Mouse (Mus musculus) kidney, adult 10 weeks (tissue): Measurements from ENCODE around the gene Gm49601. TPM values are rescaled to one million over a fixed set of nuclear protein-coding genes. Genes with fewer than 3 reads are reported as not detected.

Source experiments
- polyA plus RNA-seq: library from polyadenylated mRNA; stranded (reverse); fragments of 350-450 nt; fragmentation: Illumina TruSeq; extraction: RNeasy Lipid Tissue Mini Kit (QIAGEN cat#74804); gene quantifications from one replicate; pipeline ENCODE4 v1.2.3, GENCODE M21; 2014; ENCODE audit warnings: low read depth, low replicate concordance

The Gm49601 gene
- polyA plus RNA-seq, result not detected

DNA sequence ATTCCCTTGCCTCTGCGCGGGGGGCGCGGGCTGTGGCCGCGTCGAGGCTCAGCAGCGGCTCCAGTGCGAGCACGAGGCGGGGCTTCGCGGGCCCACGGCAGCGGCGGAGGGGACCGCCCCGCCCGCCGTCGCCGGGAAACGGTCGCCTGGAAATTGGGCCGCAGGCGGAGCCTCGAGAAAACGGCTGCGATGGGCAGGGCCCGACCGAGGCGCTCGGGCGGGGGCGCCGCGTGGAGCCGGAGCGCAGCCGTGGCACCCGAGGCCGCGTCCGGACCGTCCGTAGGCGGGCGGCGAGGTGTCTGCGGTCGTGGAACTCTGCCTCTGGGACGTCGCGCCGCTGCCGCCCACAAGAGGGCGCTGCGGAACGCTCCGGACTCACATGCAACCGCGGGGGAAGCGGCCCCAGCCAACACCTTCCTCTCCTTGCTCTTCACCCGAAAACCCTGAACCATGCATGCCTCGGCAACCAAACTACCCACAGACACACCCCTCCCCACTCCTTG, at the start of gene Gm49601:
Gm49601 (minus strand) TSS at position 52 of the 503 bp plus-strand sequence.

DNA sequence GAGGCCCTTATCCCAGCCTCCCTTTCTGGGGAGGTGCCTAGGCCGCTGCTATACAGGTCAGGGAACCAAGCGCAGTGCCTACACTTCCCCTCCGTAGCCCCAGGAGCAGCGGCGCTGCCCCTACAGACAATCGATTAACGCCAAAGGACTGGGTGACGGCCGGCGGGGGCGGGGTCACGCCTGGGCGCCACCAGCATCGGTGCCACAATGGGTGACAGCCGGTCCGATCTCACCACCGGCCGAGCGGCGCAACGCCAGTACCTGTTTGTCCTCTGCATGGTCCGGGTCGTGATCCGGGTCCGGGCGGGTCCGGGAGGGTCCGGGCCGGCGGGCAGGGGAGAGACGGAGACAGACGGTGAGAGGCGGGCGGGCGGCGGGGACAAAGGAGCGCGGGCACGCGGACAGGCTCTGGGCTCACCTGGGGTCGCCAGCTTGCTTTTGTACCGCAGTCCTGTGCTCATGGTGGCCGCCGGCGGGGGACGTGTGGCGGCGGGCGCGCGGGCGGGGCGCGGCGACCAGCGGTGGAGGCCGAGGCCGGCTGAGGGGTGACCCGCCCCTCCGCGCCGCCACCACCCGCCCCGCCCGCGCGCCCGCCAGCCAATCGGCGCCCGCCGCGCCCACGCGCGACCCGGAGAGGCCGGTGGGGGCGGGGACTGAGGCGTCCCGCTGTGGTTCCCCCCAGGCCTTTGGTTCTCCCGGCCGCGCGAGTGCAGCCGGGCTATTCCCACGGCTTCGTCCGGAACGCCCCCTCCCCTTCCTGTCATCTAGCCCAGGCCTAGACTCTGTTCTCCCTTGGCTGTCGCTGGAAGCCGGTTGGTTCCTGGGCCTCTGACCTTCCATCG, 3.4 kb upstream of the Gm49601 start, which contains the start of gene Sept5:
Sept5 (minus strand) TSS at position 565 of the 842 bp plus-strand sequence.

DNA sequence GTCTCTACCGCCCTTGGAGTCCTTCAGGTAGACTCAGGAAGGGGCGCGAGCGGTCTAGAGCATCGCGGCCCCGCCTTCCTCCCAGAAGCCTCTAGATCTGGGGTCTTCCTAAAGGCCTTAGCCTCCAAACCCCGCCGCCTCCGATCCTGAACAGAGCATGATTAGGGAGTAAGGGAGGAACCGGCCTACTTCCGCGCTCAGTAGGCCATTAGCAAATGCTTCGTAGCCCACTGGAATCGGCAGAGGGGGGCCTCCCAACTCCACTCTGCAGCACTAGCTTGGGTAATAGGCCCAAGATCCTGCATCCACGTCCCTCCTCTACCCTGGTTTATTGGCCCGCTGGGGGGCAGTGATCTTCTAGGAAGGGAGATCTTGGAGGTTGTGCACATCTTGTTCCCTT, 4.2 kb downstream of the Gm49601 start, which contains the start of gene Gp1bb:
Gp1bb (minus strand) TSS at position 385 of the 400 bp plus-strand sequence.

DNA sequence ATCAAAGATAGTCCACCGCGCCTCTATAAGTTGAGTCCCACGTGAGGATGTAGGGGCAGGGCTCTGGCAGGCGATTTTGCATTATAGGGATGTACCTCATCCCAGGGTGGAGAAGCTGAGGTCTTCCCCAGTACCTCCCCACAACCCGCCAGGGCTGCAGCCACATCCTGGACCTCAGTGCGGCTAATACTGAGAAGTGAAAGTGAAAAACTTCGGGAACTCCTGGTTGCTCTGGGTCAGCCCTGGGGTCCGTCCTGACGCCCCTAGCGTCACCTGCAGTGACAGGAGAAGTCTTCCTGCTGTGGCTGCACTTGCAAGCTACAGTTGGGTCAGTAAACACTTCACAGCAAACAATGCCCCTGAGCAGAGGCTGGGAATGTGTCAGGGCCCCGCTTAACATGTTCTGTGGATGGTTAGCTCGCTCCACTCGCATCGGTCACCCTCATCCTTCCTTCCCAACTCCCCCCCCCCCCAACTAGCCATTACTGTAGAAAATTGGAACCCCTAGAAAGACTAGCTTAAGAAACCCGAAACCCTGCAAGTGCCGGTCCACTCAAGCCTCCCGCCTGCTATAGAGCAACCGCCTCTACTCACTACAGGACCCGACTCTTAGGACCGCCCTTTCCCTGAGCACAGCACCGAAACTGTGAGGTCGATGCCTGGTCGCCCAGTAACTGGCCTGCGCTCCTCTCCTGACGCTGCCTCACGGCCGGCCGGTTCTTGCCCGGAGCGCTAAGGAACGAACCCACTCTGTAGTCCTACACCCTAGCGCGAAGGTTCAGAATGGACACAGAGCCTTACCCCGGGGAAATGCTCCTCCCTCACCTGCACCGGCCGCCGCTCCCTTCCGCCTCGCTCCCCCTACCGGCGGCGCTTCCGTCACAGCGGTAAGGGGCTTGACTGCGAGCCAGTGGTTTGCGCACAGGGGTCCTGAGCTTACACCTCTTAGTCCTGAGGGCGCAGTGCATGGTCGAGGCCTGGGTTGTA, 36.1 kb downstream of the Gm49601 start, which contains the start of gene Tbx1:
Tbx1 (minus strand) TSS at position 868 of the 987 bp plus-strand sequence.

Other genes starting within 250 kb of the Gm49601 start
- gene Txnrd2, start 200.0 kb downstream of the Gm49601 start, polyA plus RNA-seq, result 2.0 TPM
- 21.7 TPM for gene Comt, start 199.6 kb downstream of the Gm49601 start, polyA plus RNA-seq
- gene Gnb1l, start 127.7 kb downstream of the Gm49601 start, polyA plus RNA-seq, result 0.28 TPM
- not detected for gene Rtl10, start 127.5 kb downstream of the Gm49601 start, polyA plus RNA-seq
- not detected for gene Tbx1, start 35.8 kb downstream of the Gm49601 start, polyA plus RNA-seq
- gene Gp1bb, start 4.0 kb downstream of the Gm49601 start, polyA plus RNA-seq, result not detected
- gene Sept5, start 3.5 kb upstream of the Gm49601 start, polyA plus RNA-seq, result not detected
- gene Cldn5, start 150.4 kb upstream of the Gm49601 start, polyA plus RNA-seq, result not detected
- gene Ufd1, start 185.4 kb upstream of the Gm49601 start, polyA plus RNA-seq, result 60.8 TPM
- 1.1 TPM for gene Cdc45, start 185.6 kb upstream of the Gm49601 start, polyA plus RNA-seq
- 7.0 TPM for gene 2510002D24Rik, start 210.2 kb upstream of the Gm49601 start, polyA plus RNA-seq
- not detected for gene Gm28539, start 210.2 kb upstream of the Gm49601 start, polyA plus RNA-seq